Mouse (Mus musculus): ENCODE results near the gene Nid1.
"Not testable (repeated sequence)": the region's sequence is repeated elsewhere in the genome, so short reads cannot be mapped to it uniquely, and the experiment has no call there.

Gene Nid1

DNA sequence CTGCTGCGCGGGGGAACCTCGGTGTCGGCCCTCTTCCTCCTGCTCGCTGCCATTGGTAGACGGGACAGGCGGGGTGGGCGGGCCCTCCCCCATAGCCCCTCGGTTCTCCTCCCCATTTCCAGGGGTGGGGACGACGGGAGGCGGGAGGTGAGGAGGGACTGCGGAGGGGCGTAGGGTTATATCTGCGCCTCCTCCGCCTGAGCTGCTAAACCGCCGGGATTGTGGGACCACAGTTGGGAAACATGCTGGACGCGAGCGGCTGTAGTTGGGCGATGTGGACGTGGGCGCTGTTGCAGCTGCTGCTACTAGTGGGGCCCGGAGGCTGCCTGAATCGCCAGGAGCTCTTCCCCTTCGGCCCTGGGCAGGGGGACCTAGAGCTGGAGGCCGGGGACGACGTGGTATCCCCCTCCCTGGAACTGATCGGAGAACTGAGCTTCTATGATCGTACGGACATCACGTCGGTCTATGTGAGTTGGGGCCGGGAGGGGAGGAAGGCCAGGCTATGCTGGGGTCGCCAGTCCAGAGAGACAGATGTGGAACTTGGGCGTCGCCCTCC lies at the start of gene Nid1:
Gene Nid1, plus strand, starts transcription at position 92 of the 556 bp plus-strand sequence.
- peak in 1 of 2 experiments; percentile 17 for DNase-seq

DNA sequence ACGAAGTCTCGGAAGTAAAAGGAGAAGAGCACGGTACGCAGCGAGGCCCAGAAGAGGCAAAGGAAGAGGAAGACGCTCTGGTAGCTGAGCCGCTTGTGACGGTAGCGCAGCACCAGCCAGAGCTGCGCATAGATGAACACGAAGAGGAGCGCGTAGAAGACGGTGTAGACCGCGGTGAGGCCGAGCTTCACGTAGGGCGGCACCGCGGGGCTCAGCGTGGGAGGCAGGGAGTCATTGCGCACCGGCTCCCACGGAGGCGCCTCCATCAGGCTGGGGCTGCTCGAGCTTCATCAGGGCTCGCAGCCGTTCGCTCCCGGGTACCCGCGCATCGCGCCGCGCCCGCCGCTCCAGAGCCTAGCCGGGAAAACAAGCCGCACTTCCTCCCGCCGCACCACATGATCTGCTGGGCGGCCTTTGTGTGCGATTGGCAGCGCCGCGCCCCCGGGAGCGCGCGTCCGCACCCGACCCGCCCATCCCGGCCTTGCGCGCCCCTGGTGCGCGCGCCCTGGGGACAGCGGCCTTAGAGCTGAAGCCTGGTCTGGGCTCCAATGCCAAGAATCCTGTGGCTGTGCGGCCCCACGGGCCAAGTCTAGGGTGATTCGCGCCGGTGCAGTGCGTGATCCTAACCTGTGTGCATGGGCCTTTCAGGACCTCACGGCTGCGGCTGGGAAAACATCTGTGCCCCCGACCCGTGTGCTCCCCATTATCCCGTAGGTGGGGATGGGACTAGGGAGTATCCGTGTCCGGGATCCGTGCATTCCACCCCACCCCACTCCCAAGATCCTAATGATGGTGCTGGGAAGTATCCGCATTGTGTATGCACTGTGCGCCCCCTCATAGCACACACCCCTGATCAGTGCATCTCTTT lies 43.9 kb upstream of the Nid1 start, which contains the start of gene Gpr137b:
Gene Gpr137b, minus strand, starts transcription at position 787 of the 868 bp plus-strand sequence.
- DNase-seq: peak; percentile 35 to 44

DNA sequence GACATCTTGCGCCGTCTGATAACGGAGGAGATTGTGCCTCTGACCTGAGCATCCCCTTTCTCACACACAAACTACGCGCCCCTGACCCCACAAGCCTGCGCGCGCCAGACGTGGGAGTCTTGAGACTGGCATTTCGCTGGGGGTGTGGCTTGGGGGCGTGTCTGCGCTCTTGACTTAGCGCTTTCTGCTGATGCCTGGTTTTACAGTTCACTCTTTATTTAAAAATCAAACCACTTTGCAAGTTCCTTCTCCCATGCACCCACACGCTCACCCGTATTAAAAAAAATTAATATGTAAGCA lies 43.3 kb upstream of the Nid1 start:
- peak; percentile 64 to 72 for DNase-seq

DNA sequence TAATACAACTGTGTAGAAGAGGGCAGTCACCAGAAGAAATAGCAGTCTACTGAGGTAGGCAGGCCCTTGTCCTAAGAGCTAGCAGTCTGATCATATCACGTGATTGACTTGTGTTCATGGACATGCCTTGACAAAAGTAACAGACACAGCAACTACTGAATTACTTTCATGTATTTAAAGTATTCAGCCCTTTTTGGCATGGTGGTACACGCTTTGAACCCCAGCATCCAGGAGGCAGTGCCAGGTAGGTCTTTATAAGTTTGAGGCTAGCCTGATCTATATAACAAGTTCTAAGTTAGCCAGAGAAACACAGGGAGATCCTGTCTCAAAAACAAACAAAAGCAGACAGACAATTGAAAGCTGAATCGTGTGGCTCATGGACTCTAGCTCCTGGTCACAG lies 36.5 kb upstream of the Nid1 start:
- DNase-seq: not testable (repeated sequence)

DNA sequence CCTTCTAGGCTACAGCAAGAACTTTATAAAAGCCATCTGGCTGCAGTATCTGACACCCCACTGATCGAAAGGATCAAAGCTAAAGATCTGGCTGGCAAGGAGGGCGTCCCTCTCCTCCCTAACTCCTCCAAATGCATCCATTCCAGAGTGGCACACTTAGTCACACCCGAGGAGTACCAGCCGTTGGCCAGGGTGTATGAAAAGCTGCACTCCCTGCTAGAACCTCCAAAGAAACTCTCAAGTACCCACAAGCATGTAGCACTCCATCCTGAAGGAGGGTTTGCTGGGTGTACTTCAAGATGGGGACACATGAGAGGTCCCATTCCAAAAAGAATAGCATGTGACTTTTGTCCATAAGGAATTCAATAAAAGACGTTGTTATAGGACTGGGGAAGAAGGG lies 34.5 kb upstream of the Nid1 start:
- DNase-seq: not testable (repeated sequence)

DNA sequence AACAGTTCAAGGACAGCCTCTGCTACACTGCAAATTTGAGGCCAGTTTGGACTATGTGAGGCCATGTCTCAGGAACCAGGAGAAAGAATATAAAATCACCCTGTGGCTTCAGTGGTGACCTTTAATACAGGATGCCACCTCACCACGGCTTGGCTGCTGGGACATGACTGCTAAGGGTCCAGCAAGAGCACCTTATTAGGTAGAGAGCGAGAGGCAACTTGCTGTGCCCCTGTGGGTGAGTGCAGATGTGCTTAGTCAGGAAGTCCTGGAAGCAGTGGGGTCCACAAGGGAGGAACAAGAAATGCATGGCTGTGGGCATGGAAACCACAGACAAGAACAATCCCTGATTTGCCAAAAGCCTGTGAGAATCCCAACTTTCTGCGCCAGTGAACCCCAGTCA lies 34.0 kb upstream of the Nid1 start:
- DNase-seq: not testable (repeated sequence)

DNA sequence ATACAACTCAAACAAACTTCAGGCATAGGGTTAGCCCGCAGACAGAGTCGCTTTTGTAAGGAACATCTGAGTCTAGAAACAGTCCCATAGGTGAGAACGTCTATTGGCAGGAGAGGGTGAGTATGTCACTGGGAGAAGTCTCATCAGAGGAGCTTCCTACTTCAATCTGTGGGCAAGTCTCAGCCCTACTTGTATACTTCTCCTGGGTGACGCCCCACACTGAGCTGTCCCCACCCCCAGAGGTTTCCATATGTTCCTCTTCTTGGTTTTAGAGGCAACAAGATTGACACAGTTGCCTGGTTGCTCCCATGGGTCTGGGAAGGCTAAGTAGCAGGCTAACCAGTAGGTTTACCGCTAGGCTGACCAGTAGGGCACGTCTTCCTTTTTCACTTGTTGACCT lies 33.5 kb upstream of the Nid1 start:
- not testable (repeated sequence) for DNase-seq

DNA sequence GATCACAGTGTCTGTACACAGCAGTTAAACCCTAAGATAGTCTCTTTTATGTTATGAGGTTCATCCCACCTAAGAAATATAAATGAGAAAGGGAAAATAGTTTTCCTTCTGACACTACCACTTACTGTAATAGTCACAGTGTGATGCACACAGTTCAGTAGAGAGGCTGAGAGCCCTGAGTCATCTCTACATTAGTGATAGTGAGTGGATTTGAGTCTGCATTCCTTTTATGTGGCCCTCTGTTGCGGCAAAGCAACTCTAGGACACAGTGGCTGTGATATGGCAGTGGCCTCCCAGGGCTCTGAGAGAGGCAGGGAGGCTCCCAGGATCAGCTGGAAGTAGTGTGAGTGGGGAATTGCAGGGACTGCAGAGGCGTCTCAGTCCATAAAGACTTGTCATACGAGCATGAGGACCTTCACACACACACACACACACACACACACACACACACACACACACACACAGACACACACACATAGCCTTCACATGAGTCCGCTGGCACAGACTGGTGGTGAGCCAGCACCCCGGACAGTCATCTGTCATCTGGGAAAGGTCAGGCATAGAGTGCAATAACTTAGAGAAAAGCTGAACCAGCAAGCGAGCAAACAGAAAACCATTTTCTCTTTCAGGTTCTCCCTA lies 32.7 kb upstream of the Nid1 start:
- DNase-seq: not testable (repeated sequence)

DNA sequence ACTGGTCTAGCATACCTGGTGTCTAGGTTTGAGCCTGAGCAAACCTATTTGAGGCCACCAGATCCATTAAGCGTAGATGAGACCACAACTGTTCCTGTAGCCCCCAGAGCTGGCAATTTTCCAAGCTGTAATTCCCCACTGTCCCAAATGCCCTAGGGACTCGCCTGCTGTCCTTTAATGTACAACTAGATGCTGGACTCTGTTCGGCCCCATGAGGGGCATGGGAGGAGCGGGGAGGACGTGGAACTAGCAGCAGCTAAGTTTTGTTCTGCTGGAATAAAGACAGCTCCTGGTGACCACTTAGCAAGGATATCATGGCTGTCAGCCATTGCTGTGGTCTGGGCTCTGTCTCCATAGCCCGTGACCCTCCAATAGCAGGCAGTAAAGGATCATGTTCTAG lies 31.8 kb upstream of the Nid1 start:
- not testable (repeated sequence) for DNase-seq

DNA sequence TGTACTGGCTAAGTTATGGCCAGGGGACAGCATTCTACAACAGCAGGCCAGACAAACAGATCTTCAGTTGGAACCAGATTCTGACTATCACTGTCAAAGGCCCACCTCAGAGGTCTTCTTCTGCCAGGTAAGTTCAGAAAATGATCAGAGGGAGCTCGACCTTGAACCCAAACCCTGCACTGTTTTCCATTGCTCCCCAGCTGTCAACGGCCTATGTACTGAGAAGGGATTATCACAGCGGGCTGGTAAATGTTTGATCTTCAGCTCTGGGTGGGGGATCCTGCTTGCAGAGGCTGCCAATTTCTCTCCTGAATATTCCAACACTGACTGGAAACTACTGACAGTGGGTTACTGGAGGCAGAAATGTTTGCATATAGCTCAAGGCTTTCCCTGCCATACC lies 23.1 kb upstream of the Nid1 start:
- peak; percentile 77 to 80 for DNase-seq

DNA sequence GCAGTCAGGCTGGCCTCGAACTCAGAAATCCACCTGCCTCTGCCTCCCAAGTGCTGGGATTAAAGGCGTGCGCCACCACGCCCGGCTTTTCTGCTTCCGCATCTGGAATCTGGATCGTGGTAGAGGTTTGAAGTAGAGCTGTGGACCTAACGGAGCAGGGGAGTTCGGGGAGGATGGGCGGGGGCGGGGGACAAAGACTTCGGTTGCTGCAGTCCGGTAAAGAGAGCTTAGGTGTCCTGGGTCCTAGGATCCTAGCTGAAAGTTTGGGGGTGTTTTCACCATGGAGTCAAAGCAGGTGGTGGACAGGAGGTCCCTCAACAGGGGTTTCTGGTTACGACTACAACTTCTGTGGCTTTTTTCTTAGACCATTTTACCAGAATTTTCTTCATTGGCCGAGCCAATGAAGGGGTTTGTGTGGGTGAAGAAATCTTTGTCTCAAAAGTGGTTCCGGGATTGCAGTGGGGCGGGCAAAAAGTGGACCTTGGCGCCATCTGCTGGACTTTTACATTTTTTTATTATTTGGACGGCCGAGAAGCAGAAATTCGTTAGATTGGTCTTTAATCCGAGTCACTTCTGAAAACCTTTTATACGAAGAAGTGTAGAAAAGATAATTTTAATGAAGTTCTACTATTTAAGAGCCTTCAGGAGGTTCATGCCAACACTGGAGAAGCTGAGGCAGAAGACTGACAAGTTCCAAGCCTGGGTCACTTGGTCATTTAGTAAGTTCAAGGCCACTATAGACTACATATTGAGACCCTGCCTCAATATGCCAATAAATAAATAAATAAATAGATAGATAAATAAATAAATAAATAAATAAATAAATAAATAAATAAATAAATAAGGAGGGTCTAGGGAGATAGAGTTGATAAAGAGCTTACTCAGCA lies 22.0 kb upstream of the Nid1 start:
- DNase-seq: peak; percentile 47 to 72

DNA sequence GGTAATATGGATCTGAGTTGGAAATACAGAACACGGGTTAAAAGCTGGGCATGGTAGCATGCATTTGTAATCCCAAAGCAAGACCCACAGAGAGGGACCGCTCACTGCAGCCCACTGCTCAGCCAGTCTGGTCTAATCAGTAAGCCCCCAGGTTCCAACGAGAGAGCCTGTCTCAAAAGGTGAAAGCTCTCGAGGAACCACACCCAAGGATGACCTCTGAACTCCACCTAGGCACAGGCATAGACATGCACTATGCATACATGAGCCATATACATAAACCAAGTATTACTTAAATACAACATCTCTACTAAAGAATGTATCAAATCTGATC lies 21.4 kb upstream of the Nid1 start:
- DNase-seq: not testable (repeated sequence)

DNA sequence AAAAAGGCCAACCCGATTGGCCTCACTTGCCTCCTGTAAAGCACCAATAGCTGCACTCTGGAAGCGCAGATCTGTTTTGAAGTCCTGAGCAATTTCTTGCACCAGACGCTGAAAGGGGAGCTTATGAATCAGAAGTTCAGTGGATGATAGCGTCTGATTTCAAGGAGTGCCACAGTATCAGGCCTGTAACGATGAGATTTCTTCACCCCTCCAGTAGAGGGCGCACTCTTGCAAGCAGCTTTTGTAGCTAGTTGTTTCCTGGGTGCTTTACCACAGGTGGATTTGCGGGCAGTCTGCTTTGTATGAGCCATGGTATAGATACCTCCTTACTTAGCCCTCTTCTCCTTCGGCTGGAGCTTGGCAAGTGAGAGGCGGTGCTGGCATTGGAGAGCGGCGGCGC lies 18.5 kb upstream of the Nid1 start:
- DNase-seq: not testable (repeated sequence)

DNA sequence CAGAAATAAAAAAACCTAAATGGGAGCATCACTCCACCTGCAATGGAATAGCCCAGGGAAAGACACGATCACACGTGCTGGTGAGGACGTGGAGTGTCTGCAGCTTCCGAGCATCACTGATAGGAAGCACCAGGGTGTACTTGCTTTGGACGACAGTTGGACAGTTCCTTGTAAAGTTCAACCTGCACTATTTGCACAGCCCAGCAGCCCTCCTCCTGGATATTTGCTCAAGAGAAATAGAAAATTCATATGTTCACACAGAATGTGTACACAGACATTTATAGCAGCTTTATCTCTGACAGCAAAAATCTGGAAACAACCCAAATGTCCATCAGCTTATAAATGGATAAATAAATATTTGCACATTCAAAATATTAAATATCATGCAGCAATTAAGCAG lies 14.1 kb upstream of the Nid1 start:
- DNase-seq: not testable (repeated sequence)

DNA sequence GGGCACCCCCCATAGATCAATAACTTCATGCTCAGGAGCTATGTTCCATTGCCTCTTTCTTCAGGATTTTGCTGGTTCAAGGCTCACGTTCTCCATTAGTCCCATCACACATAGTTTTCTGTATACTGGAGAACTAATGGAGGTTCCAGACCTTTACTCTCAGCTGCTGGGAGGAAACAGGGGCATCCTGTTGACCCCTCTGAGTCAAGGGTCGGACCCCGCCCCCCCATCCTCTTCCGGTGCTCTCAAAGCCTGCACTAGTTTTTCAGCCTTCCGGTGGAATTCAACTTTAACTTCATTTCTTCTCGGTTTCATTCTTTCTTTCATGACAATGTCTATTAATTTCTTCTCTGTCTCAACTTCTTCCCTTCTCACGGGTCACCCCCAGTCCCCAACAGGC lies 1.2 kb upstream of the Nid1 start:
- DNase-seq: peak; percentile 24 to 42

DNA sequence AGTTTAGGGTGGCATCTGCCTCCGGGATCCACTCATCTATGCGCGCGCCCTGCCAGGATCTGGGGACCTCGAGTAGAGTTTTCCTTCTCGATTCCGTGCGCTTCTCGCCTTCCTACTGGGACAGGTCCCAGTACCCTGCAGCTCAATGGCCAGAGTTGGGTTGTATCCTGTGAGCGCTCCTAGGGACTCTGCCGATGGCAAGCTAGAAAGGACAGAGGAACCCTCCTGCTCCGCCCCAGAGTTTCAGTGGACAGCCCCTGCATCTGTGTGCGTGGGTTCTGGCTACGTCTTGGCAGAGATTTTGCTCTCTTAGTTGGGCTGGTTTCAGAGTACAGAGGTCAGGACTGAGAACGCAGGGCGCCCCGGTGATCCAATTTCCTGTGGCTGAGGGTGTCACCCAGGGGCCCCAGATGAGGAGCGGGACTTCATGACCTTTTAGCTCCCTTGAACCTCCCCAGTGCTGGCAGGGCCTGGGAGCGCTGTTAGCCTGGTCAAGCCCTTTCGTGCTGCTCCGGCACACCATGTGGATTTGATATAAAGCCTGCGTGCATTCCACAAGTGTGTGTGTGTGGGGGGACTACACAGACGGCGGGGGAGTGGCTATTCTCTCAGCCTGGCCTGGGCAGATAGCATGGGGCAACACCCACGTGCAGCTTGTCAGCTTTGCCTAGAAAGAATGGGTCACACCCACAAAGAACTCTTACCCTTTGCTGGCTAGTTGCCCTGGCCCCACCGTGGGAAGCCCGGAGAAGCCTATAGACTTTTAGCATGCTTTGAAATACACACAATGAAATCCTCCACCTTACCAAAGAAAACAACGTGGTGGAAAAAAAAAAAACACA lies 982 bp downstream of the Nid1 start:
- peak in 1 of 2 experiments; percentile 5 for DNase-seq

DNA sequence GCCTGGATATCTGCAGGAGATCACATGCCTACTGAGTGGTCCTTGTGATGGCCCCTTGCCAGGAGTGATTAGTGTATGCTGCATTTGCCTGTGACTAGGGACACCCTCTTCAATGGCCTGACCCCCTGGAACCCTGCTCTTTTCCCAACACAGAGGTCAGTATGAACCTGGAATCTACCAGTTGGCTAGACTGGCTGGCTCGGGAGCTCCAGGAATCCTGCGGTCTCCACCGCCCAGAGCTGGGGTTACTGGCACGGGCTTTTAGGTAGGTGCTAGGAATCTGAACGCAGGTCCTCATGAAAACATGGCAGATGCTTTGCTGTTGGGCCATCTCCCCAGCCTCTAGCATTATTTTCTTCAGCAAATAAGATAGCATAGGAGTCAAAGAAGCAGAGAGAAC lies 8.2 kb downstream of the Nid1 start:
- DNase-seq: not testable (repeated sequence)

DNA sequence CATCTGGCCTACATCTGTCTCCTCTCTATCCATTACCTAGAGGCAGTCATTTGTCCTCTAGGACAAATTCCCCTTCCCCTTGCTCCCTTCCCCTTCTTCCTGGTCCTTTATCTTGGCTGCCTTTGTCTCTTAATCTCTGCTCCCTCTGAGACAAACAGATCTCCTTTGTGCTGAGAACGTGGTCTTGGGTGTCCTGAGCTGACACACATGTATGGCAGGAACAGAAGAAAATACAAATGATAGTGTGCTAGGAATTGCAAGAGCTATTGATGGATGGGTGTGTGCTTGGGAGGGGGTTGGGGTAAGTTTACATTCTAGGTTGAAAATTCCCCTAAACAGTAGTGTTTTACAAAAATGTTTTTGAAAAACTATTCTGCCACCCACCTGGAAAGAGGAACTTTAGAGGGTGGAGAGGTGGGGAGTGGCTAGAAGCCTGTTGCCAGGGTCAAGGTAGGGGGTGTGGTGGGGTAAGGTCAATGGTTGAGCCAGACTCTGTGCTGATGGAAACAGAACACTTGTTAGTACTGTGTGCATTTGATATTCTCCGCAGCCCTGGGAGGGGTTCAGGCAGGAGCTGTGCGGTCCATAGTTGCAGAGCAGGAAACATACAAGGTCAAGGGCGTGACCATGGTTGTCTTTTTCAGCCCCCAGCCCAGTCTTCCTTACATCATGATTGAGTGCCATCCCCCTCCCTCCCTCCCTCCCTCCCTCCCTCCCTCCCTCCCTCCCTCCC lies 9.5 kb downstream of the Nid1 start:
- not testable (repeated sequence) for DNase-seq

DNA sequence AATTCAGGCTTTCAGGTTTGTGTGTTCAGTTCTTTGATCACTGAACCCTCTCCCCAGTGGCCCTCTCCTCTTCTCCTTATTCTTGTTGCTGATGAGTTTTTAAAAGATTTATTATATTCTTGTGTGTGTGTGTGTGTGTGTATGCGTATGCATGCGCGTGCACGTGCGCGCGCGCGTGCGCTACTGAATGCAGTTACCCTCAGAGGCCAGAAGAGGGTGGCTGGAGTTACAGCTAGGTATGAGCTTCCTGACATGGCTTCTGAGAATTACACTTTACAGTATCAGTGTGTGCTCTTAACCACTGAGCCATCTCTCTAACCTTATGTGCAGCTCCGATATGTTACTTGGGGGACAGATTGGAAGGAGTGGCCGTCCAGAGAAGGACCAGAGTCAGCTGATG lies 12.6 kb downstream of the Nid1 start:
- not testable (repeated sequence) for DNase-seq

DNA sequence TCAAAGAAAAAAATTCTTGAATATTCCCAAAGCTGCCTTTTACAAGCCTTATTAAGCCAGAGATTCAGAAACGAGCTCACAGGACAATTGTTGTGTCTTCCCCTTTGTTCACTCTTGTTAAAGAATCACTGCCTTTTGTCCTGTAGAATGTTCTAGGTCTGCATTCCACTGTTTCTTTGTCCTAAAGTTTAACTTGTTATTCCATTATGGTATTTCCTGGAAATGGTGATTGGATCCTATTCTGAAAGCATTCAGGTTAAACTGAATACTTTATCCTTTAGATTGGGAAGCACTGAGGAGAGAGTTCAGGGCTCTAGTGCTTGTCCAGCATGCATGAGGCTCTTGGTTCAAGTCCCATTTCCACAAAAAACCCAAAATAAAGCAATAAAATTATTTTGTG lies 13.6 kb downstream of the Nid1 start:
- DNase-seq: not testable (repeated sequence)

DNA sequence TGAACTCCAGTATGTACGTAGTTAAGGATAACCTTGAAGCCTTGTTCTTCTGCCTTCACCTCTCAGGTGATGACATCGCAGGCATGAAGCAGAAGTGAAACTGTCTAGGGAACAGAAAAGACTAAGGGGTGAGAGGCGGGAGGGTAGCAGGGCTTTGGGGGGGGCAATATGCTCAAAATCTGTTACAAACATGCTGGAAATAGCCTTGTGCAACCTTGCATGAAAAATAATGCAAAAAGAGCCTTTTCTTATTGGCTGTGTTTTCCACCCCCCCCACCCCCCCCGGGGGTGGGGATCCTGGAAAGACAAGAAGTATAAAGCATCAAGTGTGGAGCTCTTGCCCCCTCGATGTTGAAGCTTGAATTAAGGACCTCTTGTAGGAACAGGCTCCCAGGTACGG lies 16.0 kb downstream of the Nid1 start:
- not testable (repeated sequence) for DNase-seq

Data from kidney, adult 8-10 months (tissue).